Mouse (Mus musculus): ENCODE measurements around the gene Lpar3. TPM values are rescaled to one million over a fixed set of nuclear protein-coding genes. Genes with fewer than 3 reads are reported as not detected.

Gene Lpar3
- polyA plus RNA-seq, 1 experiment, result 0.25 TPM

GRCm38 (mm10) chr3:146292515-146292914, 71.8 kb downstream of the Lpar3 start:
- Histone ChIP-seq H3K4me3 (ENCODE audit: insufficient read depth, poor library complexity, severe bottlenecking) (no peak overlapping the region), H3K36me3 (ENCODE audit: control insufficient read depth, insufficient read depth) (no peaks in the 10 kb centered on the region), H3ac (ENCODE audit: control insufficient read depth, insufficient read length, low read depth) (no peak overlapping the region), H3K27me3 (ENCODE audit: control insufficient read depth, insufficient read depth, insufficient read length) (no peaks in the 10 kb centered on the region), H3K79me2 (ENCODE audit: control insufficient read depth, insufficient read depth) (no peaks in the 10 kb centered on the region), H3K79me3 (ENCODE audit: low read depth) (no peaks in the 10 kb centered on the region)
- no peak for TF ChIP-seq MAX (IDR thresholded peaks at IDR 0.05)
- no peak for TF ChIP-seq FOSL1 (IDR thresholded peaks at IDR 0.05; ENCODE audit: insufficient read depth, low read length, poor library complexity, severe bottlenecking)
- no peak for TF ChIP-seq CEBPB (IDR thresholded peaks at IDR 0.05; ENCODE audit: low read depth)
- no peak for TF ChIP-seq MYOG (IDR thresholded peaks at IDR 0.05; ENCODE audit: control insufficient read depth, extremely low read depth, insufficient read length)
- TF ChIP-seq MYOD1 (IDR thresholded peaks at IDR 0.05; ENCODE audit: control insufficient read depth, insufficient read length, low read depth), result no peak
- no peak for TF ChIP-seq CTCF (IDR thresholded peaks at IDR 0.05; ENCODE audit: control insufficient read depth, insufficient read depth, insufficient read length)
- no peak for TF ChIP-seq USF1 (IDR thresholded peaks at IDR 0.05; ENCODE audit: low read depth)

- H3ac ChIP-seq (ENCODE audit: control insufficient read depth, insufficient read length, low read depth), result no peak overlapping the region
- TF ChIP-seq MAX (IDR thresholded peaks at IDR 0.05) (no peak), MYOG (IDR thresholded peaks at IDR 0.05; ENCODE audit: control insufficient read depth, extremely low read depth, insufficient read length) (no peak), MYOD1 (IDR thresholded peaks at IDR 0.05; ENCODE audit: control insufficient read depth, insufficient read length, low read depth) (no peak), CTCF (IDR thresholded peaks at IDR 0.05; ENCODE audit: control insufficient read depth, insufficient read depth, insufficient read length) (no peak), USF1 (IDR thresholded peaks at IDR 0.05; ENCODE audit: low read depth) (no peak), CEBPB (IDR thresholded peaks at IDR 0.05; ENCODE audit: low read depth) (no peak), FOSL1 (IDR thresholded peaks at IDR 0.05; ENCODE audit: insufficient read depth, low read length, poor library complexity, severe bottlenecking) (no peak)
- no peaks in the 10 kb centered on the region for H3K36me3 ChIP-seq (ENCODE audit: control insufficient read depth, insufficient read depth)
- no peak overlapping the region for H3K4me3 ChIP-seq (ENCODE audit: insufficient read depth, poor library complexity, severe bottlenecking)
- no peaks in the 10 kb centered on the region for H3K79me2 ChIP-seq (ENCODE audit: control insufficient read depth, insufficient read depth)
- H3K79me3 ChIP-seq (ENCODE audit: low read depth), result no peaks in the 10 kb centered on the region
- no peaks in the 10 kb centered on the region for H3K27me3 ChIP-seq (ENCODE audit: control insufficient read depth, insufficient read depth, insufficient read length)
These were observed 81.7 kb downstream of the Lpar3 start for GRCm38 (mm10) chr3:146302451-146302850.

DNA sequence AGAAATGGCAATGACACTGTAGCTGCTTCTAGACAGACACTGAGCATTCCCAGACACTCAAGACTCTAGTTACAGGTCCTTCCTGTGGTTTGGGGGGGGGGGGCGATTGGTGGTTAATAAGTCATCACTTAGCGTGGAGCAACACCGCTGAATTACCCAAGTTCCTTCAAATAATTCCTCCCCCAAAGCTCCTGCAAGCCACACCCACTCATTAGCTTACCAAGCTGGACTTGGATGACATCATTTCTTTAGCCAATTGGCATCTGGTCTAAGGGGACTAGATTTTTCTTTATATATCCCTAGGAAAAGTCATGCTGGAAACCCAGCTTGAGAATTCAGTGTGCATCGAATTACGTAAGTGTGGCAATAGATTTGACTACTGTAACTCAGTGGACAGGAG, 82.4 kb downstream of the Lpar3 start:
- no peaks in the 10 kb centered on the region for H3K79me2 ChIP-seq (ENCODE audit: control insufficient read depth, insufficient read depth)
- peak; percentile 24 for TF ChIP-seq MAX (IDR thresholded peaks at IDR 0.05)
- TF ChIP-seq USF1 (IDR thresholded peaks at IDR 0.05; ENCODE audit: low read depth), result peak; percentile 56
- TF ChIP-seq CEBPB (IDR thresholded peaks at IDR 0.05; ENCODE audit: low read depth), result no peak
- no peaks in the 10 kb centered on the region for H3K79me3 ChIP-seq (ENCODE audit: low read depth)
- no peaks in the 10 kb centered on the region for H3K27me3 ChIP-seq (ENCODE audit: control insufficient read depth, insufficient read depth, insufficient read length)
- no peak overlapping the region for H3ac ChIP-seq (ENCODE audit: control insufficient read depth, insufficient read length, low read depth)
- H3K4me3 ChIP-seq (ENCODE audit: insufficient read depth, poor library complexity, severe bottlenecking), result no peak overlapping the region
- no peaks in the 10 kb centered on the region for H3K36me3 ChIP-seq (ENCODE audit: control insufficient read depth, insufficient read depth)

GRCm38 (mm10) chr3:146304556-146305405, 84.0 kb downstream of the Lpar3 start:
- Histone ChIP-seq H3K79me2 (ENCODE audit: control insufficient read depth, insufficient read depth) (no peaks in the 10 kb centered on the region), H3K27me3 (ENCODE audit: control insufficient read depth, insufficient read depth, insufficient read length) (no peaks in the 10 kb centered on the region), H3K36me3 (ENCODE audit: control insufficient read depth, insufficient read depth) (no peaks in the 10 kb centered on the region), H3K4me3 (ENCODE audit: insufficient read depth, poor library complexity, severe bottlenecking) (no peak overlapping the region), H3ac (ENCODE audit: control insufficient read depth, insufficient read length, low read depth) (no peak overlapping the region), H3K79me3 (ENCODE audit: low read depth) (no peaks in the 10 kb centered on the region)
- TF ChIP-seq CEBPB (IDR thresholded peaks at IDR 0.05; ENCODE audit: low read depth), result no peak

- no peaks in the 10 kb centered on the region for H3K36me3 ChIP-seq (ENCODE audit: control insufficient read depth, insufficient read depth)
- TF ChIP-seq MYOG (IDR thresholded peaks at IDR 0.05; ENCODE audit: control insufficient read depth, extremely low read depth, insufficient read length) (no peak), USF1 (IDR thresholded peaks at IDR 0.05; ENCODE audit: low read depth) (peak; percentile 98), CEBPB (IDR thresholded peaks at IDR 0.05; ENCODE audit: low read depth) (peak; percentile 29), FOSL1 (IDR thresholded peaks at IDR 0.05; ENCODE audit: insufficient read depth, low read length, poor library complexity, severe bottlenecking) (peak; percentile 56), MAX (IDR thresholded peaks at IDR 0.05) (peak; percentile 44), MYOD1 (IDR thresholded peaks at IDR 0.05; ENCODE audit: control insufficient read depth, insufficient read length, low read depth) (peak; percentile 98), CTCF (IDR thresholded peaks at IDR 0.05; ENCODE audit: control insufficient read depth, insufficient read depth, insufficient read length) (no peak)
- no peak overlapping the region for H3K4me3 ChIP-seq (ENCODE audit: insufficient read depth, poor library complexity, severe bottlenecking)
- no peaks in the 10 kb centered on the region for H3K79me2 ChIP-seq (ENCODE audit: control insufficient read depth, insufficient read depth)
- H3K27me3 ChIP-seq (ENCODE audit: control insufficient read depth, insufficient read depth, insufficient read length), result no peaks in the 10 kb centered on the region
- H3ac ChIP-seq (ENCODE audit: control insufficient read depth, insufficient read length, low read depth), result no peak overlapping the region
- no peaks in the 10 kb centered on the region for H3K79me3 ChIP-seq (ENCODE audit: low read depth)
These were observed 86.6 kb downstream of the Lpar3 start for GRCm38 (mm10) chr3:146307341-146307740.

DNA sequence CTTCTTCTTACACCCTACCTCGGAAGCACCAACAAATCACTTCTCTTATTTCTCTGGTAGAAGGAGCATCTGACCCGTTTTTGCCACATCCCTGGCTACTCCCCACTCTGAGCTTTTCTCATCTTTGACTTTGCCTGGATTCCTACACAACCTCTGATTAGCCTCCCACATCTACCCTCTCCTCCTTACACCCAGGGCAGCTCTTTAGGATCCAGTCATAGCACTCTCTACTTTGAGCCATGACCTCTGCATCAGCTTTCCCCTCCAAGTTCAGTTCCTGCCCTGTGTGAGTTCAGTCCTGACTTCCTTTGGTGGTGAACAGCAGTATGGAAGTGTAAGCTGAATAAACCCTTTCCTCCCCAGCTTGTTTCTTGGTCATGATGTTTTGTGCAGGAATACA, 87.1 kb downstream of the Lpar3 start:
- Histone ChIP-seq H3K4me3 (ENCODE audit: insufficient read depth, poor library complexity, severe bottlenecking) (no peak overlapping the region), H3ac (ENCODE audit: control insufficient read depth, insufficient read length, low read depth) (no peak overlapping the region), H3K27me3 (ENCODE audit: control insufficient read depth, insufficient read depth, insufficient read length) (no peaks in the 10 kb centered on the region), H3K79me2 (ENCODE audit: control insufficient read depth, insufficient read depth) (no peaks in the 10 kb centered on the region), H3K79me3 (ENCODE audit: low read depth) (no peaks in the 10 kb centered on the region), H3K36me3 (ENCODE audit: control insufficient read depth, insufficient read depth) (no peaks in the 10 kb centered on the region)
- TF ChIP-seq USF1 (IDR thresholded peaks at IDR 0.05; ENCODE audit: low read depth) (no peak), CTCF (IDR thresholded peaks at IDR 0.05; ENCODE audit: control insufficient read depth, insufficient read depth, insufficient read length) (no peak), MAX (IDR thresholded peaks at IDR 0.05) (no peak), MYOG (IDR thresholded peaks at IDR 0.05; ENCODE audit: control insufficient read depth, extremely low read depth, insufficient read length) (no peak), CEBPB (IDR thresholded peaks at IDR 0.05; ENCODE audit: low read depth) (no peak), FOSL1 (IDR thresholded peaks at IDR 0.05; ENCODE audit: insufficient read depth, low read length, poor library complexity, severe bottlenecking) (no peak), MYOD1 (IDR thresholded peaks at IDR 0.05; ENCODE audit: control insufficient read depth, insufficient read length, low read depth) (no peak)

Data from C2C12 (cell line).